Mouse (Mus musculus) midbrain, embryonic 13.5 days (tissue): ENCODE results near the gene Aip. TPM values are rescaled to one million over a fixed set of nuclear protein-coding genes. Genes with fewer than 3 reads are reported as not detected.
"Not testable (repeated sequence)": the region's sequence is repeated elsewhere in the genome, so short reads cannot be mapped to it uniquely, and the experiment has no call there.

Source experiments
- ATAC-seq: fragments of 200-750 bp; cut with Nextera tagmentation; 2 replicates; pipeline ENCODE4 v1.8.0; 2017; ENCODE audit warnings: mild to moderate bottlenecking, moderate TSS enrichment, moderate library complexity
- H3K27ac ChIP-seq: fragments of 300-500 bp; sonication (generic); 2 replicates; pipeline ENCODE4 v1.5.1; 2015; ENCODE audit warnings: inconsistent platforms, mild to moderate bottlenecking, moderate library complexity
- H3K27me3 ChIP-seq: fragments of 300-500 bp; sonication (generic); 2 replicates; pipeline ENCODE4 v1.6.1; 2015; ENCODE audit warnings: mild to moderate bottlenecking, inconsistent platforms
- H3K36me3 ChIP-seq: fragments of 300-500 bp; sonication (generic); 2 replicates; pipeline ENCODE4 v1.6.1; 2015; ENCODE audit warnings: mild to moderate bottlenecking, inconsistent platforms
- H3K4me1 ChIP-seq: fragments of 300-500 bp; sonication (generic); replicated peaks from 2 replicates; pipeline ENCODE4 v1.6.1; 2015; ENCODE audit warnings: inconsistent platforms
- H3K4me2 ChIP-seq: fragments of 300-500 bp; sonication (generic); replicated peaks from 2 replicates; pipeline ENCODE4 v1.6.1; 2015; ENCODE audit warnings: moderate library complexity, mild to moderate bottlenecking, inconsistent platforms
- H3K4me3 ChIP-seq: fragments of 300-500 bp; sonication (generic); replicated peaks from 2 replicates; pipeline ENCODE4 v1.5.1; 2015; ENCODE audit warnings: mild to moderate bottlenecking, inconsistent platforms
- H3K9ac ChIP-seq: fragments of 300-500 bp; sonication (generic); replicated peaks from 2 replicates; pipeline ENCODE4 v1.6.1; 2015; ENCODE audit warnings: mild to moderate bottlenecking, inconsistent platforms
- H3K9me3 ChIP-seq: fragments of 300-500 bp; sonication (generic); 2 replicates; pipeline ENCODE4 v1.6.1; 2016; ENCODE audit warnings: mild to moderate bottlenecking, inconsistent platforms
- WGBS: fragments of 180-500 bp; shearing (Covaris S2); methylation state at CpG from one replicate; pipeline ENCODE4 v1.1.7; 2015; 5-methylcytosine and 5-hydroxymethylcytosine counted together
- polyA plus RNA-seq: library from polyadenylated mRNA; unstranded; fragments of >200 nt; fragmentation: Nextera tagmentation; extraction: Ambion mirVana; gene quantifications from 2 replicates; pipeline ENCODE4 v1.2.1, GENCODE M21; 2015

The Aip gene
- polyA plus RNA-seq, 1 experiment from 2014 or later: 79.8 TPM

DNA sequence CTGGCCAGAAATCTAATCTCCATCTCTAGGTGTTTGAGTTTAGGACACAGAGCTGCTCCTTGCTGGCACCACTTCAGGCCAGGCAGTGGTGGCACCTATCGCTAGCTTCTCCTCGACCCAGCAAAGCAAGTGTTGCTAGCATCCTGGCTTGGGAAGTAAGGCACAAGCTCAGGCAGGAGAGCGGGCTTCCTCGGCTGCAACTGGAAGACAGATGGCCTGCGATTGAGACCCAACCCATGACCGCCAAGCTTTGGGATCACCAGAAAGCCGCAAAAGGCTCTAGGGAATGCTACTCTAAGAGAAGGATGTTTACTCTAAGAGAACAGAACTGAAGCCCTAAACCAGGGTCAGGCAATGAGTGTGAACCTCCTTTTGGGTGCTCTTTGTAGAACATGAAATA is 3.8 kb upstream of the Aip start:
- no peak overlapping the region for H3K4me2 ChIP-seq
- H3K4me3 ChIP-seq: no peak overlapping the region
- 96% methylated on average over 7 of the region's 7 CpGs for WGBS
- no peak for ATAC-seq
- H3K27me3 ChIP-seq: no peaks in the 10 kb centered on the region
- H3K27ac ChIP-seq: no peak overlapping the region
- 0 out of 2 replicates have a peak overlapping the region, but pooled peaks have one; percentile 16 for H3K9ac ChIP-seq
- H3K36me3 ChIP-seq: peaks cover 56% of the 10 kb centered on the region
- no peaks in the 10 kb centered on the region for H3K9me3 ChIP-seq
- H3K4me1 ChIP-seq: peaks cover 16% of the 10 kb centered on the region

DNA sequence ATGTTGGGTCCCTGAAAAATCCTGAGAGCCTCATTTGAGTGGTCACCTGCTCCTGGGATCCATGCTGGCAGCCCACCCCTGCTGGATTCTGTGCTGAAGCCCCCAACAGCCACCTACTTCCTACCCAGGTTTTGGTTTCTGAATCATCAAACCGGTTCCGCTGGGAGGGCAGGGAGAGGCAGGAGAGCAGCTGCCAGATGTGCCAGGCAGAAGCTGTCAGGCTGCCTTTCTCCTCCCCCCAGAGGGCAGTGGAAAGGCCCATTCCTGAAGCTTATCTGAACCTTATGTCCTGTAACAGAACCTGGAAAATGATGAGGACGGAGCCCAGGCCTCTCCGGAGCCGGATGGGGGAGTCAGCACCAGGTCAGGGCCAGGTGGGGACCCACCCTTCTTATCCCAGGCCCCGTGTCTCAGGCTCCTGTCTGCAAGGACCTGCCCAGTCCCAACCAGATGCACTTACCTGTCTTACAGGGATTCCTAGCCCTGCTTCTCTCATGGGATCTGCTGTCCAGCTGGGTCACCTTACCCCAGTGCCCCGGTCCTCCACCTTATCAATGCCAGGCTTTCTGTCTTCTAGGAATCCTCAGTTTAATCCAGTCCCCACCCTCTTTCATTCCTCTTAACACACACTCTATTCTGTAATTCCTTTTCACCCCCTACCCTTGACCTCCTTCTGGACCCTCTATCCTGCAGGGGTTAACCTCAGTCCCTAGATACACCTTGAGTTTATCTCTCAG is 1.3 kb upstream of the Aip start:
- WGBS: 77% methylated on average over 7 of the region's 7 CpGs
- Histone ChIP-seq H3K4me1 (peaks cover 16% of the 10 kb centered on the region), H3K9me3 (no peaks in the 10 kb centered on the region), H3K9ac (peak overlapping the region; percentile 88), H3K36me3 (peaks cover 40% of the 10 kb centered on the region), H3K4me2 (peak overlapping the region; percentile 84), H3K27me3 (no peaks in the 10 kb centered on the region), H3K27ac (no peak overlapping the region), H3K4me3 (peak overlapping the region; percentile 84)
- ATAC-seq: no peak

DNA sequence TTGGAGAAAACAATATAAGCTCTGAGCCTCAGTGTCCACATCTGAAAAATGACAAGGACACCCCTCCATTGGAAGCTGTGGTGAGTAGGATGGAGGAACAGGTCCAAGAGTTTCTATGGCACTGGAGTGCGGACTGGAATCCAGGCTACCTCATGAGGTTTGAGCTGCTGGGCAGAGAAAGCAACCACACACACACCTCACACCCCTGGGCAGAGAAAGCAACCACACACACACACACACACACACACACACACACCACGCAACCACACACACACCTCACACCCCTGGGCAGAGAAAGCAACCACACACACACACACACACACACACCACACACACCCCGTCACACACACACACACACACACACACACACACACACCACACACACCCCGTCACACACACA is 390 bp downstream of the Aip start:
- Histone ChIP-seq H3K9ac (peak overlapping the region; percentile 88), H3K4me2 (peak overlapping the region; percentile 84), H3K4me1 (peaks cover 23% of the 10 kb centered on the region), H3K4me3 (peak overlapping the region; percentile 84), H3K36me3 (peaks cover 29% of the 10 kb centered on the region), H3K27ac (peak overlapping the region; percentile 56)
- WGBS: 75% methylated on average over 1 of the region's 4 CpGs
- H3K27me3 ChIP-seq, H3K9me3 ChIP-seq: not testable (repeated sequence)
- ATAC-seq: peak; percentile 63

DNA sequence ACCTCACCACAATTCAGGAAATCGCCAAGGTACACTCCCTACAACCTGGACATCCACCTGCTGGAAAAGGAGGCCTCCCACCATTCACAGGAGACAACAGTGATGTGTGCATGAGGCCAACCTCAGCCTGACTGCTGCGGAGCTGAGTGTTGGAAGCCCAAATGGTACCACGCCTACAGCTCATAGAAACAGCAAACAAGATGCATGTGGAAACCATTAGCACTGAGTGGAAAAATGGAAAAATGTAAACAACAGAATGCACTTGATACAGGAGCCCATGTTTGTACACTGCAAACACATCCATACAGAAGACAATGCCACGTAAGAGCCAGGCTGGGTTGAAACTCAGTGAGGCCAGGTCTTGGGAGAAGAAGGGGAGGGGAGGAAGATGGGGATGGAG is 1.2 kb downstream of the Aip start:
- 86% methylated on average over 4 of the region's 4 CpGs for WGBS
- no peaks in the 10 kb centered on the region for H3K9me3 ChIP-seq
- H3K36me3 ChIP-seq: peaks cover 20% of the 10 kb centered on the region
- no peak for ATAC-seq
- no peak overlapping the region for H3K4me2 ChIP-seq
- H3K27me3 ChIP-seq: no peaks in the 10 kb centered on the region
- H3K9ac ChIP-seq: 0 out of 2 replicates have a peak overlapping the region, but pooled peaks have one; percentile 4
- H3K4me3 ChIP-seq: no peak overlapping the region
- H3K27ac ChIP-seq: no peak overlapping the region
- H3K4me1 ChIP-seq: peaks cover 27% of the 10 kb centered on the region

DNA sequence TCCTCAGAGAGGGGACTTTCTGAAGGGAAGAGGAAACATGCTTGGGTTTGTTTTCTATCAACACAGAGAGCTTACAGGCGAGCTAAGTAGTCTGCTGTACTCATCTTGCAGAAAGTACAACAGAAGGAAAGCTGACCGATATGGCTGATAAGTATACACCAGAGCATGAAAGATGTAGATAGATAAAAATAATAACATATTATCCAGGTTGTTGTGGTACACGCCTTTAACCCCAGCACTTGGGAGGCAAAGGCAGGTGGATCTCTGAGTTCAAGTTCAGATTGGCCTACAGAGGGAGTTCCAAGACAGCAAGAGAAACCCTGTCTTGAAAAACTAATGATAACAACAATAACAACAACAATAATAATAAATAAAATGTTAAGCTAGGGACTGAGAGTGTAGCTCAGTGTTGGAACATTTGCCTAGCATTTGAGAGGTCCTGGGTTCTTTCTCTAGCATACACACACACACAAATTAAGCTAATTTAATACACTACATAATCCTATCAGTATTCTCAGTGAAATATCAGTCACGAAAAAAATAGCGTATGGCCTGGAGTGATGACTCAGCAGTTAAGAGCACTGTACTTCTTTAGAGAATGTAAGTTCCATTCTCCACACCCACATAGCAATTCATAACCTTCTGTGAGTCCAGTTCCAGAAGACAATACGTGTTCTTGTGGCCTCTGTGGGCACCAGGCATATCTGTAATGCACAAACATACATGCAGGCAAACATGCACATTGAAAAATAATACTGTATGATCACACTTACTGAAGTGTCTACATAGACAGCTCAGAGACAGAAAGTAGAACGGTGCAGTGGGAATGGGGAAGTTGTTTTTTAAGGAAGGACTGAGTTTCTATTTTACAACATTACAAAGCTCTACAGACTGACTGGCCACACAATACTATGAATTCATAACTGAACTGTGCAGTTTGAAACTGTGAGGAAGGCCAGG is 3.0 kb downstream of the Aip start:
- Histone ChIP-seq H3K27ac (no peak overlapping the region), H3K9ac (no peak overlapping the region), H3K9me3 (no peaks in the 10 kb centered on the region), H3K27me3 (no peaks in the 10 kb centered on the region), H3K4me1 (peaks cover 26% of the 10 kb centered on the region), H3K4me3 (no peak overlapping the region), H3K36me3 (peaks cover 14% of the 10 kb centered on the region), H3K4me2 (no peak overlapping the region)
- no peak for ATAC-seq
- WGBS: 84% methylated on average over 7 of the region's 7 CpGs

DNA sequence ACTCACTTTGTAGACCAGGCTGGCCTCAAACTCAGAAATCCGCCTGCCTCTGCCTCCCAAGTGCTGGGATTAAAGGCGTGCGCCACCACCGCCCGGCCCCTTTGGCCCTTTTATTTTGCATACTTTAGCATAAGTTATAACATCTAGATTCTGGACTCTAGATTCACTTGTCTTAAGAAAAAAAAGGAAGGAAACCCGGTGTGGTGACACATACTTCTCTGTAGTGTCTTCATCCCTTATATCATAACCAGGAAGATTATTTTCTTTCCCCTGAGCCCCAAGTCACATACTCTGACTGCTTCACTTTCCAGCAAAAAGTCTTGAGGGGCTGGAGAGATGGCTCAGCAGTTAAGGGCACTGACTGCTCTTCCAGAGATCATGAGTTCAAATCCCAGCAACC is 3.8 kb downstream of the Aip start:
- H3K9ac ChIP-seq, ATAC-seq, H3K4me3 ChIP-seq, H3K27me3 ChIP-seq, H3K27ac ChIP-seq, H3K9me3 ChIP-seq: not testable (repeated sequence)
- Histone ChIP-seq H3K4me2 (peak overlapping the region; percentile 25; the same call in 1 of the 2 replicates), H3K4me1 (peaks cover 18% of the 10 kb centered on the region), H3K36me3 (peaks cover 17% of the 10 kb centered on the region)
- WGBS: 69% methylated on average over 6 of the region's 6 CpGs

DNA sequence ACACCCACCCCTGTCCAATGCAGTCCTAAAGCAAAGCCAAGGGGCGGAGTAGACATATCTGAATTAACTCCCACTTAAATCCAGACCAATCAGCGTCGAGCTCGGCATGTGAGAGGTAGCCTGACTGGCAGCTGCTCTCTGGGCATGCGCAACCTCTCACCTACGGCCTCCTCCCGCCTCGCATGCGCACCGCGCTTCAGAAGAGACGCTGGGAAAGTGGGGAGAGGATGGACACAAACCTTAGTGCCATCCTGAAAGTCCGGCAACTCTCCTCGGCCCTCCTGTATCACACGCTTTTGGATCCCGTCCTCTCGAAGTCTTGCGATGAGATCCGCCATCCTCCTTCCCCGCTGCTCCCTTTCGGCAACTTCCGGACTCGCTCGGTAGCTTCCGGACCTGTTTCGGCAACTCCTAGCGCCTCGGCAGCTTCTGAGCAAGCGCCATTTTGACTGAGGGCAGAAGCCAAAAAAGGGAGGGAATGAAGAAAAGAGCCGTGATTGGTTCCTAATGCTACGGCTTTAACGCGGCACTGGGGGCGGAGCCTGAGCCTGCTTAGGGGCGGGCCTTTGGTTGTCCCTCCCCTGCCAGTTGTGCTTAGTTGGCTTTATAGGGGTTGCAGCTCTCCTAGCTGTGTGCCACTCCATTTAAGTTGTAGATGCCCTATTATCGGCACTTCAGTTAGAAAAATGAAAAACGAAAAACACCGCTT is 4.4 kb downstream of the Aip start:
- ATAC-seq: peak; percentile 84
- no peaks in the 10 kb centered on the region for H3K27me3 ChIP-seq
- H3K36me3 ChIP-seq: peaks cover 24% of the 10 kb centered on the region
- H3K9ac ChIP-seq: peak overlapping the region; percentile 58; the same call in 1 of the 2 replicates
- no peaks in the 10 kb centered on the region for H3K9me3 ChIP-seq
- H3K4me1 ChIP-seq: peaks cover 11% of the 10 kb centered on the region
- H3K27ac ChIP-seq: peak overlapping the region; percentile 80
- H3K4me2 ChIP-seq: peak overlapping the region; percentile 50
- 3% methylated on average over 38 of the region's 38 CpGs for WGBS
- peak overlapping the region; percentile 48 for H3K4me3 ChIP-seq

DNA sequence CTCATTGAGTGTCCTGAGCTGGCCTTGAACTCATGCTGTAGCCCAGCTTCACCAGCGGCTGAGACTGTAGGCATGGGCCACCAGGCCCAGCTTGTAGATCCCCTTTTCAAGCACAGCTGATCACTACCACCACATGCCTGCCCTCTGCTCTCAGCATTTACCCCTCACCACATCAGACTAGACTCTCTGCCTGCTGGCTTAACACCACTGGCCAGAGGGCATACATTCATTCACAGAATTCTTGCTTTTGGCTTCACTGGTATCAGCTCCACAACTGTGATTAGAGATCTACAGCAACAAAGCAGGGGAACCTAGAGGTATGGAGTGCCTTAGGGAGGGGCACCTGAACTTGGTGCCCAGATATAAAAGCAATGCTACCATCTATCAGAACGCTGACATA is 5.2 kb downstream of the Aip start:
- ATAC-seq: no peak
- H3K4me1 ChIP-seq: peaks cover 10% of the 10 kb centered on the region
- peak overlapping the region; percentile 50 for H3K4me2 ChIP-seq
- no peak overlapping the region for H3K27ac ChIP-seq
- peak overlapping the region; percentile 48 for H3K4me3 ChIP-seq
- 97% methylated on average over 2 of the region's 2 CpGs for WGBS
- H3K9me3 ChIP-seq: no peaks in the 10 kb centered on the region
- H3K9ac ChIP-seq: no peak overlapping the region
- H3K27me3 ChIP-seq: no peaks in the 10 kb centered on the region
- peaks cover 31% of the 10 kb centered on the region for H3K36me3 ChIP-seq

DNA sequence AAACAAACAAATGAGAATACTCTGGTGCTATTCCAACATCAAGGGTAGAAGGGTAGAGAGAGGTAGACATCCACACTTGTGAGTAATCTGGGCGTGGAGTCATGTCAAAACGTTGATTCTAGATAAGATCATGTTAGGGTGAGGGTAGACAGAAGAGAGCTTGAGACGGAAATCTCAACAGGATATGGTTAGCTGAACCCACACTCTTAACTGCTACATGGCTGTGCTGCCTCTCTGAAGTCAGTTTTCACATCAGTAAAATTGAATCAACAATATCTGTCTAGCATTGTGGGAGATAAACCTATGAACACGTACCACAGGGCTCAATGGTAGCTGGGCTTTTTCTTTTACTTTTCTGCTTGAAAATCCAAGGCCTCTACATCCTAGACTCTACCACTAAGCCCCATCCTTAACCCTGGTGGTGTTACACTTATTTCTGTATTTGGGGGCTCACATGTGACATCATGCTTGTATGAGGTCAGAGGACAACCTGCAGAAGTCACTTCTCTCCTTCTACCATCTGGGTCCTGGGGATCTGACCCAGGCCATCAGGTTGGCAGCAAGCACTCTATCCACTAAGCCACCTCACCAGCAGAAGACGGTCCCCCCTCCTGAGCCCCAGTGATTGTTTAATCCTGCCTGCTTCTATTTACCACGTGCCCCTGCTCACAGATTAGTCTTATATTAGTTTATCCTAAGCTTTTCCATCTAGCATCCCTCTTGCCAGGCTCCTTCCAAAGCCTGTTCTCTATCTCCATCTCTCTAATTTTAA is 5.8 kb downstream of the Aip start:
- ATAC-seq: no peak
- Histone ChIP-seq H3K36me3 (peaks cover 37% of the 10 kb centered on the region), H3K4me3 (no peak overlapping the region), H3K4me2 (no peak overlapping the region), H3K27ac (no peak overlapping the region), H3K27me3 (no peaks in the 10 kb centered on the region), H3K9me3 (no peaks in the 10 kb centered on the region), H3K4me1 (peaks cover 10% of the 10 kb centered on the region), H3K9ac (no peak overlapping the region)
- WGBS: 92% methylated on average over 6 of the region's 6 CpGs

DNA sequence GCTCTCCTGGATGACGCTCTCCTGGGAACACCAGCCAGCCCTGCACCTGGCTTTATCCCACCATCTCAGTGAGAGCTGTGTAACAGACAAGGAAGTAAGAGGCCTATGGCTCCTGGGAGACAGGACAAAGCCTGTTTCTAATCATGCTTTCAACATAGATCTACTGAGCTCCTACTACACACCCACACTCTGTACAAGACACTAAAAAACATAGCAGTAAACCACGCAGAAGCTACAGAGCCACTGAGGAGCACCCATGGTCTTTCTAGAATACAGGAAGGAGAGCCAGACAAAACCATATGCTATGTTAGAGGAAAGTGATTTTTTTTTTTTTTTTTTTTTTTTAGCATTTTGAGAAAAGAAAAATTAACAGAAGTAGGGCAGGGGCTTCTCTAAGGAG is 7.3 kb downstream of the Aip start:
- Histone ChIP-seq H3K4me2 (no peak overlapping the region), H3K4me1 (peaks cover 10% of the 10 kb centered on the region), H3K4me3 (no peak overlapping the region), H3K9me3 (no peaks in the 10 kb centered on the region), H3K27me3 (no peaks in the 10 kb centered on the region), H3K27ac (no peak overlapping the region), H3K9ac (no peak overlapping the region), H3K36me3 (peaks cover 53% of the 10 kb centered on the region)
- no peak for ATAC-seq
- WGBS: 91% methylated on average over 2 of the region's 2 CpGs

DNA sequence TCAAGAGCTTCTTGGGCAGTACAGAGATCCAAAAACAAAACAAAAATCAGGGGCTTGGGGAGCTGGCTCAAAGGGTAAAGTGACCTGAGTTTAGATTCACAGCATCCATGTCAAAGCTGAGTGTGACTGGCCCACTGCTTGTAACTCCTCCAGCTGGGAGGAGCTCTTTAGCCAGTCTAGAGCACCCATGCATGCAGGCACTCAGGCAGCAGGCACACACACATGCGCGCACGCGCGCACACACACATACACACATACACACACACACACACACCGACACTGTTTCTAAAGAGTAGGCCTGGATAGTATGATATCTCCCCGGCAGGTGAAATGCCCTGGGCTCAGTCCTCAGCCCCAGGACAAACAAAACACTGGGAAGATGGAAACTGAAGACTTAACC is 8.7 kb downstream of the Aip start:
- H3K4me1 ChIP-seq: peaks cover 10% of the 10 kb centered on the region
- H3K27me3 ChIP-seq: no peaks in the 10 kb centered on the region
- H3K27ac ChIP-seq: no peak overlapping the region
- H3K9ac ChIP-seq: no peak overlapping the region
- 96% methylated on average over 7 of the region's 7 CpGs for WGBS
- ATAC-seq: no peak
- no peak overlapping the region for H3K4me3 ChIP-seq
- H3K9me3 ChIP-seq: no peaks in the 10 kb centered on the region
- peaks cover 66% of the 10 kb centered on the region for H3K36me3 ChIP-seq
- no peak overlapping the region for H3K4me2 ChIP-seq
